Mouse (Mus musculus) heart, adult 2 months (tissue): ENCODE results near the gene Sept3.

Source experiments
- CTCF ChIP-seq: fragments of 200-600 bp; IDR thresholded peaks from 2 replicates; pipeline ENCODE4 v1.8.1; 2022; ENCODE audit warnings: antibody characterized with exemption, mild to moderate bottlenecking, moderate library complexity
- POLR2A ChIP-seq: fragments of 200-500 bp; IDR thresholded peaks from 2 replicates; pipeline ENCODE4 v1.6.1; 2011; ENCODE audit warnings: mild to moderate bottlenecking, low read depth, low read length, control low read depth; ENCODE audit not compliant: insufficient read depth

DNA sequence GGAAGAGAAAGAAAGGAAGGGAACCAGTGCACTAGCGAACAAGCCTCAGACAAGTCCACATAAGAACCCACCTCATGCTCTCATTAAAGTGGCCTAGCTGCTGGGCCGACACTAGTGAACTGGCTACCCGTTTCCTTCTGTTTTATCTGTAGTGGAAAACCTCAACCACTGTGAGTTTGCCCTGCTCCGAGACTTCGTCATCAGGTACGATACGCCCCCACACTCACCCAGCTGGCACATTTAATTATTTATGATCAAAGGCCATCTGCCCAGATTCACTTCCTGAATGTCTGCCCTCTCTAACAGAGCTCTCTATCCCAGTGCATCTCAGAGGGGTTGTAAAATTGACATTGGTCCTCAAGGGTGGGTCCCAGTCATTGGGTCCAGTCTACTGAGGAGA is 15.6 kb downstream of the Sept3 start:
- TF ChIP-seq CTCF (no peak), POLR2A (no peak)
